Comparison of ENCODE assay signal across 8 mouse cellular contexts in genomic region chr11:59238525-59239427, GRCm38 (mm10). TPM values are rescaled to one million over a fixed set of nuclear protein-coding genes. Genes with fewer than 3 reads are reported as not detected.
DNase-seq lines count a peak whose midpoint lies in the region; ATAC-seq and TF ChIP-seq lines count a peak whose summit lies in the region.

No protein-coding gene starts in this region.

- H3K9me3 ChIP-seq in limb, embryonic 13.5 days = no peaks in the 10 kb centered on the region
- no peaks in the 10 kb centered on the region for H3K9me3 ChIP-seq in midbrain, embryonic 14.5 days (ENCODE audit: control insufficient read depth, low read length)
- H3K9me3 ChIP-seq in stomach, embryonic 14.5 days (ENCODE audit: control insufficient read depth, low read depth, low read length) = no peaks in the 10 kb centered on the region

- H3K4me2 ChIP-seq in limb, embryonic 13.5 days (replicated peaks) = 0 out of 2 replicates have a peak overlapping the region, but pooled peaks have one; percentile 0
- H3K4me2 ChIP-seq in midbrain, embryonic 14.5 days (ENCODE audit: low read length) = no peak overlapping the region
- no peak overlapping the region for H3K4me2 ChIP-seq in stomach, embryonic 14.5 days (replicated peaks; ENCODE audit: low read depth, low read length)

- H3K4me3 ChIP-seq in cortical plate, adult 2 months (ENCODE audit: insufficient read depth, low read length) = no peak overlapping the region
- no peak overlapping the region for H3K4me3 ChIP-seq in limb, embryonic 13.5 days
- no peak overlapping the region for H3K4me3 ChIP-seq in midbrain, embryonic 14.5 days (replicated peaks; ENCODE audit: low read depth, low read length)
- no peak overlapping the region for H3K4me3 ChIP-seq in stomach, embryonic 14.5 days (ENCODE audit: low read depth, low read length)

- peaks cover 35% of the 10 kb centered on the region for H3K27me3 ChIP-seq in limb, embryonic 13.5 days
- 0 out of 2 replicates have a peak, but pooled peaks cover 3% of the 10 kb centered on the region for H3K27me3 ChIP-seq in midbrain, embryonic 14.5 days (ENCODE audit: control insufficient read depth, insufficient read depth, low read length)
- no peaks in the 10 kb centered on the region for H3K27me3 ChIP-seq in stomach, embryonic 14.5 days (ENCODE audit: control insufficient read depth, insufficient read depth, low read length)

- TF ChIP-seq CTCF in cortical plate, adult 2 months (IDR thresholded peaks at IDR 0.05; ENCODE audit: extremely low read depth, insufficient read depth, low read length) = peak; percentile 45

- ATAC-seq in limb, embryonic 13.5 days (ENCODE audit: low FRiP score, low read depth) = 0 out of 2 replicates have a peak, but pooled peaks have one; percentile 48
- ATAC-seq in midbrain, embryonic 14.5 days (ENCODE audit: low FRiP score, low TSS enrichment) = peak; percentile 53
- peak; percentile 10; the same call in 1 of the 2 replicates for ATAC-seq in stomach, embryonic 14.5 days (ENCODE audit: insufficient number of reproducible peaks, insufficient read depth, low FRiP score, low read depth)

- TF ChIP-seq POLR2A in cortical plate, adult 2 months (IDR thresholded peaks at IDR 0.05; ENCODE audit: extremely low read depth, insufficient read depth, low read length) = no peak

- no peaks in the 10 kb centered on the region for H3K36me3 ChIP-seq in limb, embryonic 13.5 days
- no peaks in the 10 kb centered on the region for H3K36me3 ChIP-seq in midbrain, embryonic 14.5 days (ENCODE audit: control insufficient read depth, insufficient read depth, low read length)
- no peaks in the 10 kb centered on the region for H3K36me3 ChIP-seq in stomach, embryonic 14.5 days (ENCODE audit: control insufficient read depth, insufficient read depth, low read length)

- no peaks in the 10 kb centered on the region for H3K4me1 ChIP-seq in cortical plate, adult 2 months (ENCODE audit: control insufficient read depth, insufficient read depth, low read length)
- H3K4me1 ChIP-seq in limb, embryonic 13.5 days = peaks cover 24% of the 10 kb centered on the region
- peaks cover 13% of the 10 kb centered on the region; the same call in 1 of the 2 replicates for H3K4me1 ChIP-seq in midbrain, embryonic 14.5 days (ENCODE audit: control insufficient read depth, insufficient read depth, low read length)
- H3K4me1 ChIP-seq in stomach, embryonic 14.5 days (ENCODE audit: control insufficient read depth, insufficient read depth, low read length) = no peaks in the 10 kb centered on the region

- DNase-seq in layer of hippocampus, adult 11-12 months (ENCODE audit: low spot score) = peak; percentile 71
- DNase-seq in layer of hippocampus, adult 9-10 months (ENCODE audit: low spot score) = no peak
- DNase-seq in heart, adult 18-20 months = peak; percentile 58 to 64
- peak; percentile 68 for DNase-seq in kidney, adult 11 months
- DNase-seq in midbrain, embryonic 14.5 days = peak; percentile 76

- WGBS in limb, embryonic 13.5 days = 1% methylated on average over 14 of the region's 15 CpGs
- 4% methylated on average over 15 of the region's 15 CpGs for WGBS in midbrain, embryonic 14.5 days
- WGBS in stomach, embryonic 14.5 days = 6% methylated on average over 14 of the region's 15 CpGs

- H3K27ac ChIP-seq in cortical plate, adult 2 months (ENCODE audit: insufficient read depth, low read length) = no peak overlapping the region
- no peak overlapping the region for H3K27ac ChIP-seq in limb, embryonic 13.5 days
- no peak overlapping the region for H3K27ac ChIP-seq in midbrain, embryonic 14.5 days (replicated peaks; ENCODE audit: low read depth, low read length)
- no peak overlapping the region for H3K27ac ChIP-seq in stomach, embryonic 14.5 days (ENCODE audit: low read length)

- H3K9ac ChIP-seq in limb, embryonic 13.5 days = no peak overlapping the region
- H3K9ac ChIP-seq in midbrain, embryonic 14.5 days (replicated peaks; ENCODE audit: low read length) = no peak overlapping the region
- H3K9ac ChIP-seq in stomach, embryonic 14.5 days (replicated peaks; ENCODE audit: low read depth, low read length) = no peak overlapping the region

RNA-seq across cellular contexts. Expression of gene Arf1, which starts 10.7 kb away (rescaled TPM):
- polyA plus RNA-seq in cortical plate, adult 2 months (2012; rRNA removed) = 569 and 571 TPM in 2 replicates
- total RNA-seq in heart, adult 18-20 months (2021) = 100 to 1,000 TPM; 261 to 267 TPM
- polyA plus RNA-seq in limb, embryonic 13.5 days (2015; fragmentation: Nextera tagmentation; extraction: Ambion mirVana) = 702 and 716 TPM in 2 replicates
- 594 and 613 TPM in 2 replicates for polyA plus RNA-seq in midbrain, embryonic 14.5 days (2014; fragmentation: Nextera tagmentation; extraction: Ambion mirVana)
- 655 and 669 TPM in 2 replicates for polyA plus RNA-seq in stomach, embryonic 14.5 days (2014; fragmentation: Nextera tagmentation; extraction: Ambion mirVana)

RNA-seq across cellular contexts. Expression of gene 2310033P09Rik, which starts 30.7 kb away (rescaled TPM):
- 29.5 and 31.0 TPM in 2 replicates for polyA plus RNA-seq in cortical plate, adult 2 months (2012; rRNA removed)
- 10 to 100 TPM in 1 of 2 experiments, 1 to 10 TPM in 1; 9.9 to 11.8 TPM for total RNA-seq in heart, adult 18-20 months (2021)
- polyA plus RNA-seq in limb, embryonic 13.5 days (2015; fragmentation: Nextera tagmentation; extraction: Ambion mirVana) = 34.1 and 37.4 TPM in 2 replicates
- 23.7 and 26.7 TPM in 2 replicates for polyA plus RNA-seq in midbrain, embryonic 14.5 days (2014; fragmentation: Nextera tagmentation; extraction: Ambion mirVana)
- 28.7 and 34.3 TPM in 2 replicates for polyA plus RNA-seq in stomach, embryonic 14.5 days (2014; fragmentation: Nextera tagmentation; extraction: Ambion mirVana)

RNA-seq across cellular contexts. Expression of gene Mrpl55, which starts 36.5 kb away (rescaled TPM):
- polyA plus RNA-seq in cortical plate, adult 2 months (2012; rRNA removed) = 53.6 and 57.1 TPM in 2 replicates
- total RNA-seq in heart, adult 18-20 months (2021) = 100 to 1,000 TPM; 122 to 133 TPM
- polyA plus RNA-seq in limb, embryonic 13.5 days (2015; fragmentation: Nextera tagmentation; extraction: Ambion mirVana) = 90.5 and 91.5 TPM in 2 replicates
- polyA plus RNA-seq in midbrain, embryonic 14.5 days (2014; fragmentation: Nextera tagmentation; extraction: Ambion mirVana) = 87.7 and 108 TPM in 2 replicates
- polyA plus RNA-seq in stomach, embryonic 14.5 days (2014; fragmentation: Nextera tagmentation; extraction: Ambion mirVana) = 92.3 and 103 TPM in 2 replicates

RNA-seq across cellular contexts. Expression of gene Guk1, which starts 46.8 kb away (rescaled TPM):
- polyA plus RNA-seq in cortical plate, adult 2 months (2012; rRNA removed) = 278 and 287 TPM in 2 replicates
- total RNA-seq in heart, adult 18-20 months (2021) = 100 to 1,000 TPM; 108 to 133 TPM
- polyA plus RNA-seq in limb, embryonic 13.5 days (2015; fragmentation: Nextera tagmentation; extraction: Ambion mirVana) = 136 and 138 TPM in 2 replicates
- polyA plus RNA-seq in midbrain, embryonic 14.5 days (2014; fragmentation: Nextera tagmentation; extraction: Ambion mirVana) = 205 and 261 TPM in 2 replicates
- polyA plus RNA-seq in stomach, embryonic 14.5 days (2014; fragmentation: Nextera tagmentation; extraction: Ambion mirVana) = 124 and 130 TPM in 2 replicates

RNA-seq across cellular contexts. Expression of gene Wnt3a, which starts 51.8 kb away (rescaled TPM):
- polyA plus RNA-seq in cortical plate, adult 2 months (2012; rRNA removed) = 0.06 TPM in 1 of 2 replicates, not detected in the other
- total RNA-seq in heart, adult 18-20 months (2021) = not detected
- 2.6 and 3.1 TPM in 2 replicates for polyA plus RNA-seq in limb, embryonic 13.5 days (2015; fragmentation: Nextera tagmentation; extraction: Ambion mirVana)
- polyA plus RNA-seq in midbrain, embryonic 14.5 days (2014; fragmentation: Nextera tagmentation; extraction: Ambion mirVana) = 0.43 and 0.46 TPM in 2 replicates
- polyA plus RNA-seq in stomach, embryonic 14.5 days (2014; fragmentation: Nextera tagmentation; extraction: Ambion mirVana) = not detected in 2 replicates
